Mouse (Mus musculus) left cerebral cortex, adult 11 months (tissue): ENCODE results near the gene Dysf.

Source experiments
- DNase-seq: peaks from one replicate; pipeline ENCODE4 v3.0.0; 2022; ENCODE audit warnings: low spot score

Dysf gene

DNA sequence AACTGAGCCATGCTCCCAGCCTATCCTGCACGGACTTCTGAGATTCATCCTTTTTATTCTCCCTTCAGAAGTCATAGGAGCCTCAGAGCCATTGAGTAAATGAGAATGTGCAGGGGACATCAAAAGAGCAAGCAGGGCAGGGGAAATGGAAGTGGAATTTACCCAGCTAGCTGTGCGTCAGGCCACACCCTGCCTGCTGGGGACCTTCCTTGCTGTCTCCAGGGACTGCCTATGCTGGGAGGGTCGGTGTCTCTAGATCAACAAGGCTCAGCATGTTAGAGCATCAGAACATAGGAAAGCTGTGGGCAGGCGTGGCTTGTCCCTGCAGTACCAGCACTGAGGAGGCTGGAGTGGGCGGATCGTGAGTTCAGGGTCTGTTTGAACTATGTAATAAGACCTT is 42.6 kb downstream of the Dysf start:
- no peak for DNase-seq

DNA sequence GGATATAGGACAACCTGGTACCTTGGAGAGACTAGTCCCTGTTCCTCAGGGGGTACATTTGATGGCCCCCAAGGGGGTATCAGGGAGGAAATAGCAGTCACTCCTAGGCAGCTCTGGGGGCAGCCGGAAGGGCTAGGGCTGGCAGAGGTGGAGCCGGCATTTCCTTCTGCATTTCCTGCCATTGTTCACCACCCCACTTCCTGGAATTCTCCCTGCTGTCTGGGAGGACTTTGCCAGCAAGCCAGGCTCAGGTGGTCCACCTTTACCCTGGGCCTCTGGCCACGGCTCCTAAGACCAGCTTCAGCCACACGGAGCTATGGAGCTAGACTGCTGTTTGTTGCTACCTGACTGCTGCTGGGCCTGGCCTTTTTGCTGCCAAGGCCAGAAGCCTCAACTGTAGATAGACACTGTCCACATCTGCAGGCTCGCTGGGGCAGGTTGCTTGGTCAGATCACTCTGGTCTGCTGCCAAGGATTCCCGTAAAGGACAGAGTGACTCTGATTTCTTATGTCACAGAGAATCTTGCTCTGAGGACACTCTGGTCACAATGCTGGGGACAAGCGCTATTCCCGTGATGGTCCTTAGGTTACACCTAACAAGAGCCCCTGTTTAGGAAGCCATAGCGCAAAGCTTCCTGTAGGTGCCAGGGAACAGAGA is 45.6 kb downstream of the Dysf start:
- no peak for DNase-seq

DNA sequence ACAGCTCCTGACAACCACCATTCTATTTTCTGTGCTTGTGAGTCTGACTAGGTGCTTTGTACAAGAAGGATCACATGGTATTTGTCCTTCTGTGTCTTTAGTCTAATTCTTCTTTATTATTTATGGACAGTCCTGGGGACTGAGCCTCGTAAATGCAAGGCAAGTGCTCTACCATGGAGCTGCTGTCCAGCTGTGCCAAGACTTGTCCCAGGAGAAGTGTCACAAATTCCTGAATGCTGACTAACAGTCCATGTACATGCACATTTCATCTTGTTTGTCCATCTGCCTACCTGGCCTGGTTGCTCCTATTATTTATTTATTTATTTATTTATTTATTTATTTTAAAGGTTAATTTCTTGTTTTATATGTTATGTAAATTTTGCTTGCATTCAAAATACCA is 47.2 kb downstream of the Dysf start:
- no peak for DNase-seq

DNA sequence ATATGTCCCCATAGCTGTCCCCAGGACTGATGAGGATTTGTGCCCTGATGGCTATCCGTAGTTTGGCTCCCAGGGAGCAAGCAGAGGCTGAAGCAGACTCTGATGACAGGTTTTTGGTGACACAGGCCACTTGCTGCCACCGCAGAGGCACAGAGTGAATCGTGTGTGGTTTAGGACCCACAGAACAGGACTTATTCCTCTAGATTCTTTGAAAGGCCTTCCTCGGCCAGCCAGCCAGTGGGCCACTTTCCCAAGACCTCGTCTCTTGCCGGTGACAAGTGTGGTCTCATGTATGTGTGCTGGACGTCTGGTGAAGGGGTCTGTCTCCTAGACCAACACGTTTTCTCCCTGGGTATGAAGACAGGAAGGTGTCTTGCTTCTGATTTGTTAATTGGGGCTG is 48.8 kb downstream of the Dysf start:
- no peak for DNase-seq

DNA sequence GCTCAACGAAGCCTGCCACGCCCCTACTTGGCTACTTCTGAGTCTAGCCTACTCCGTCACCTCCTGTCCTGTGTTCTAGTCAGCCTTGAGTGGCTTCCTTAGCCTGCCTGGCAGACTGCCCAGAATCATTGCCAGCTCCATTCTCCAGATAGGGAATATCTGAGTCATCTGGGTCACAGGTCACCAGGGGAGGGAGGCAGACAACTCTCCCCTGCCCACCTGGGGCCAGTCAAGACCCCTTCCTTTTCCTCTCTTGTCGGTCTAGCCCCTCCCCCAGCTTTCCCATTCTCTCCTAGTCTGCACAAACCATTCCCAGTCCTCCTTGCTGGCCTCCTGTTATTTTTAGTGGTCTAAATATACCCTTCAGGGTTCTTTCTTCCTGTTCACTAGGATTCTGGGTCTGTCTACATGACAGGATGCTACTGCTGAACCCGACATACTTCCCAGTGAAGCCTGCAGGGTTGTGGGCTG is 50.3 kb downstream of the Dysf start:
- DNase-seq: no peak

DNA sequence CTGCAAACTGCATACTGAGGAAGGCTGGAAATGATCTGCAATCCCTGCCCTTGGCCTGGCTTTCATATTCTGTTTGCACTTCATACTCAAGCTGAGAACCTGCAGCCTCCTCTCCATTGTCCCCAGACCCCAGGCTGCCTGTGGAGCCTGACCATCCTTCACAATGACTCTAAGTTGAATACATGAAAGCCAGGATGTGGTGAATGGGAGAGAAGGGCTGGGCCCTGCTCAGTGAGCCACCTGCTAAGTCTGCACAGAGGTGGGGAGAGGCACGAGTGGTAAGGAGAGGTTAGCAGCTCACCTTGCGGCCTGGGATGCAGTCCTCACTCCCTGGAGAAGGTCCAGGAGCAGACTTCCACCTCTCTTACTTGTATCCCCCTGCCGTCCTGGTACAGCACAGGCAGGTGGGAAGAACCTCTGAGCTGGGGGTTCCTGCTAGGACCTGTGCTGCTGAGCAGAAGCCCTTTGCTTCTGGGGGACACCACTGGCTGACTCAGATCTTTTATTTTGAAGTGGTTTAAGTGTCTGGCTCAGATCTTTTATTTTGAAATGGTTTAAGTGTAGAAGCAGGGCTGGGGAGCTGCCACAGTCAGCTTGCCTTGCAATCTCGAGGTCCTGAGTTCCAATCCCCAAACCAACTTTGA is 51.5 kb downstream of the Dysf start:
- no peak for DNase-seq

DNA sequence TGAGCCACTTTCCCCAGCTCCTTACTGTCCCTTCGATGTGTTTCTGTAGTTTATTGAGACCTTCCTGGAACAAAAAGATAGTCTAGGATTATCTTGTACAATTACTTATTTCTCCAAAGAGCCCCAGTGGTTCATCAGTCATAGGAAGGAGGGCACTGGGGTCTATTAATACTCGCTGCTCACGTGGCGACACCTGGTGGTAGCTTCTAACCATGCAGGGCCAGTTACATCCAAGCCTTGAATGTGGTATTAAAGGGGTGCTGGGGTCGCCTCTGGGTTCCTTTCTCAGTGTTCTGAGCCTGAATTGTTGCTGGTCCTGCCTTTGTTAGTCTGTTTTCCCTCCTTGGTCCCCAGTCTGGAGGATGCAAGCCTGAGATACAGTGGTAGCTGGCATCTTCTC is 52.9 kb downstream of the Dysf start:
- no peak for DNase-seq

DNA sequence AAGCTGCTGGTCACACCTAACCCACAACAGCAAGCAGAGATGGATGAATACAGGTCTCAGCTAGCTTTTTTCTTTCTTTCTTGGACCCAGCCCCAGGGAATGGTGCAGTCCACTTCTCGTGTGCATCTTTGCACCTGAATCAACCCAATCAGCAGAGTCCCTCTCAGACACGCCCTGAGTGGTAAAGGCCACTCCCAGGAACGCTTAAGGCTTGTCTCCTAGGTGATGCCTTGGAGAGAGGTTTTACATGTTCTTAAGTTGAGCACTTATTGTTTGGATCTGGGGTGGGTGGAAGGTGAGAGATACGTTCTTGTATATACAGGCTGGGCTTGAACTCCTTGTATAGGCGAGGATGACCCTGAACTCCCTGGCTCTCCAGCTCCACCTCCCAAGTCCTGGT is 54.2 kb downstream of the Dysf start:
- DNase-seq: no peak

DNA sequence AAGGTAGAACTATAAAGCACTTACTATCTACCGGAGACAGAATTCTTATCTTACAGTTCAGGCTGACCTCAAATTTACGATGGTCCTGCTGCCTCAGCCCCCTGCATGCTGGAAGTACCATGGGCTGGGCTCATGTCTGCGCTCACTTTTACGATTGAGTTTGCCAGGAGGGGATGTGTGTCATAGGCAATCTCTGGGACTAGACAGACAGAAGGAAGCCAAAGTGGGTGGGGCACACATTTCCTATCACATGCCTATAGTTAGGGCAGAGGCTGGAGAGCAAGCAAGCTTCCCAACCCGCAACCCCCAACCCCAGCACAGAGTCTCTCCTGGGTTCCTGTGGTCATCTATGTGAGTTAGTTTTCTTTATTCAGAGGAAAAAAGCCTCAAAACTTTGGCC is 59.8 kb downstream of the Dysf start:
- no peak for DNase-seq

DNA sequence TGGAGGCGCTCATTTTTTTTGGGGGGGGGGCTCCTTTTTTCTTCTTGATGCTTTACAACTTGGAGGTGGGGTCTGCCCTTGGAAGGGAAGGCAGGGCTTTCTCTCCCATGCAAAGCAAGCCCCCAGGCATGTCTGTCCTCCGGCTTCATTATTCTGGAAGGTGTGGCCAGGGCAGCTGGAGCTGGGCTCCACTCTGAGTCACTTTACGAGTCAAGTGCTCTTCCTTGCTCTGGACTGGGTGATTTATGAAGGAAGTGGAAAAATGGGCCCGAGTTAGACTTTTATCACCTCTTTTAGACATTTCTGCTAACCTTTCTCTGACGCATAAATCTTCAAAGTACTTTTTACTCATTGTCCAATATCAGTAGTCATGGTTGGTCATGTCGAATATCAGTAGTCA is 61.9 kb downstream of the Dysf start:
- DNase-seq: no peak

DNA sequence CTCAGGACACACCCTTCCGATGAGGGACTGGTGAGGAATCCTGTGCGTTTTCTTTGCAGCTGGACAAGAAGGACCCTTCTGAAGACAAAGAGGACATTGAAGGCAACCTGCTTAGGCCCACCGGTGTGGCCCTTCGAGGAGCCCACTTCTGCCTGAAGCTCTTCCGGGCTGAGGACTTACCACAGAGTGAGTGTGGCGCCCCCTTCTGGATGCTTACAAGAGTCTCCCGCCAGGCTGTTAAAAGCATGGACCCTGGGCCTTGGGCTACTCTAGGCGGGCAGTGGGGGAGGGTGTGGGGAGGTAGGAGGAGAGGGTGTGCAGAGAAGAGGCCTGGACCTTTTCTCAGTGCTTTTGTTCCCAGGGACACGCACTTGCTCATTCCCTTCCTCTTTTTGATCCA is 64.2 kb downstream of the Dysf start:
- no peak for DNase-seq

DNA sequence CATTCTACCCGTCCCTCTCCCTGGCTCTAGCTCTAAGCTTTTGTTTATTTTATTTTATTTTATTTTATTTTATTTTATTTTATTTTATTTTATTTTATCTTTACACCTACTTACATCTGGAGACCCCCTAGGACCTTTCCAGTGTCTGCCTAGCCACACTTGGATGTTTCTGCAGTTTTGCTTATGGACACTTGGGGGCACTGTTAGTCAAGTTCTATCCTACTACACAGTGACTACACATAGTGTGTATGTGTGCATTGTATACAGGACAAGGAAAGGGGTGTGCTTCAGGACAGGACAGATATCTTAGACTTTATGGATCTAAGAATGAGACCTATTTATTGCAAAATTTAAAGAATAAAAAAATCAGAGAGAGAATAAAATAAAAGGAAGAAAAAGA is 69.8 kb downstream of the Dysf start:
- no peak for DNase-seq

DNA sequence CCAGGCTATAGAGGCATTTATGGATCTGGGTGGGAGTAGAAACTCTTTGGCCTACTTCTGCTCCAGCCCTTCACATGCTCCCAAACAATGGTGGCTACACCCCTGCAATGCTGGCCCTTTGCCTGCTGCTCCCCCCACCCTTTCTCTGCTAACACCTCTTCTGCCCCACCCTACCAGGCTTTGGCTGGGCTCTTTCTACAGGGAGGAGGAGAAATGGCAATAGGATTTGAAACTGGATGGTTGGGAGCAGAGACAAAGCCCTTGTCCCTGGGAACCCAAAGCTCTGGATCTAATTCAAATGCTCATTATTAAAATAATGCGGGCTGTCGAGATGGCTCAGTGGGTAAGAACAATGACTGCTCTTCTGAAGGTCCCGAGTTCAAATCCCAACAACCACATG is 72.2 kb downstream of the Dysf start:
- DNase-seq: no peak

DNA sequence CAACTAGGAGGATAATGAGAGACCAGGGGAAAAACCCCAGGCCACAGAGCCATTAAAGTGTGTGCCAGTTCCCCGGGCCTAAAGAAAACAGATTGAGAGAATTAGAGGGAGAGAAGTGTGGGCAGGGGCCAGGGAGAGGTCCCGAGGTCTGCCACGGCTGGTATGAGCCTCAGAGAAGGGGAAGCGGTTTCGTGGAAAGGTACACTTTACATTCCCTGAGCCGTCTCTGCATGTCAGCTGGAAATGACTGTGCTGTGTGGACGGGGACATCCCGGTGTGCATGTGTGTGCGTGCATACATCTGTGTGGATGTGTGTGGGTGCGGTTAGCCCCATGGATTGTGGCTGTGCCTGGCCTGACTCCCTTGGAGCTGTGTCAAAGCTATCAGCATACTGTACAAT is 76.4 kb downstream of the Dysf start:
- DNase-seq: no peak

DNA sequence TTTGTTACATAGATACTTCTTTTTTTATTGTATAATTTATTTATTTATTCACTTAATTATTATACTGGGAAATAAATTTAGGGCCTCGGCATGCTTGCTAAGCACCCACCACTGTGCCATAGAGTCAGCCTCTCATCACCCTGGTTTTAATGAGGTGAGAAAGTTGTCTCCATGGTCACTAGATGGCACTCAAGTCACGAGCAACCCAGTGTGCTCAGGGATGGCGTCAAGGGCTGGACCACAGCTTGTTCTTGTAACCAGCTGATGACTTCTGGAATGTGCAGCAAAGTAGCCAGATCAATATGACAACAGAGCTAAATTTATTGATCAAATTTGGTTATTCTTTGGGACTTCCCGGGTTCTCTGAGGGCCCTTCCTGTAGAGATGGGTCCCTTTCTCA is 85.1 kb downstream of the Dysf start:
- no peak for DNase-seq

DNA sequence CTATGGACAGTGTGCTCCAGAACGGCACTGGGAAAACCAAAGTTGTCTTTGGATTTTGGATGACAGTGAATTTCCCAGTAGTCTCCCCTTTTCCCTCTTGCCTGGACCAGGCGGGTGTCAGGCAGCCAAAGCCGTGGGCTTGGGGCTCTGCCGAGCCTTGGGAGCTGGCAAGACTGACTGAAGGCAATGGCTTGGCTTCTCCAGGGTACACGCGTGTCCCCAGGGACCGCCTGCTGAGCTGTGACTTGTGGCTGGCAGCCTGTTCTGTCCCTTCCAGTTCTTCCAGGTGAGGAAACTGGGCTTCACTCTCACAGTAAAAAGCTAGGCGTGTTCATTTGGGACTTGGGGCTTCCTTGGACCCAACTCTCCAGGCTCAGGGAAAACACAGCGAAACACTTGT is 86.1 kb downstream of the Dysf start:
- no peak for DNase-seq

DNA sequence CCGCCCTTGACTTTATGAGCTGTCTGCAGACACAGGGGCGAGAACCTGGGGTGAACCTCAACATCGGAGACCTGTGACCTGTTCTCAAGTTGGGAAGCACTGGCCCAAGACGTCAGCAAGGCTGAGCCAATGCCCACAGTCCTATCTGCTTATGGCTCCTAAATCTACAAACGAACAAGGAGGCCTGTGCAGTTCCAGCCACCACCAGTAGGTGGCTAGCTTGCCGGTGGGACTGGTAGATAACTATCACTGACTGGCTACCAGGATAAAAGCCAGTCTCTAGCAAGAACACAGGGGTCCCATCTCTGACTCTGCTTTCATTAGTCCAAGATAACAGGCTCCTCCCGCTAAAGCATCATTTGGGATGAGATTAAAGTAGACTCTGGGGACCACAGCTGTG is 86.6 kb downstream of the Dysf start:
- peak; percentile 47 for DNase-seq

DNA sequence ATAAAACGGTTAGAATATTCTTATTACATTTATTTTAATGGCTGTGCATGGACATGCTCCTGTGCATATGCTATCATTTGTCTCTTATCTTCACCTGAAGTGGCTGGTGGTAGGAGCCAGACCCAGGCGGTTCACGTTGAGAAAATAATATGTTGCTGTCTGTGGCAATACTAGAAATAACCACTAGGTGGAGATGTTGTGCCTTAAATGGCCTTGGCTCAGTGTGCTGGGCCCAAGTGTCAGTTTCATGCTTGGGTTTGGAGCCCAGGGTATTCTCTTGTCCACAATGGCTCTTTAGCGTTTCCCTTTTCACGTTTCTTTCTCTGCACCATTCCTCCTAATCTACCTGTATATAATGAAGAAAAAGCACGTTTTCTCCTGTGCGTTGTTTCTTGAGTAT is 87.5 kb downstream of the Dysf start:
- peak; percentile 64 for DNase-seq

DNA sequence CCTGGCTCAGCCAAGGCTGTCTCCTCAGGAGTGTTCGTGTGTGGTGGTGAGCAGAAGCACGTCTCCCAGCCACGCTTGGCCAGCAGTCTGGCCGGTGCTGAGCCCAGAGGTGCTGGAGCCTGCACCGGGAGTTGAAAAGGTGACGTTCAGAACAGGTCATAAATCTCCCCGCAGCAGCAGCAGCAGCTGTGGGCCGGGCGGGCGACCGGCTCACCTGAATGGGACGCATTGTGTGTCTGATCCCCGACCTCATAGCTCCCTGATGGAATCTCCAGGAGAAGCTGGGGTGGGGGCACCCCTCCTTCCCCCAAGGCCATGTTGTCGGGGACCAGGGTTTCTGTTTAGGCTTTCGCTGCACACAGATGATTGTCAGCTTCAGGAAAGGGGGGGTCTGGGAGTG is 93.6 kb downstream of the Dysf start:
- no peak for DNase-seq

DNA sequence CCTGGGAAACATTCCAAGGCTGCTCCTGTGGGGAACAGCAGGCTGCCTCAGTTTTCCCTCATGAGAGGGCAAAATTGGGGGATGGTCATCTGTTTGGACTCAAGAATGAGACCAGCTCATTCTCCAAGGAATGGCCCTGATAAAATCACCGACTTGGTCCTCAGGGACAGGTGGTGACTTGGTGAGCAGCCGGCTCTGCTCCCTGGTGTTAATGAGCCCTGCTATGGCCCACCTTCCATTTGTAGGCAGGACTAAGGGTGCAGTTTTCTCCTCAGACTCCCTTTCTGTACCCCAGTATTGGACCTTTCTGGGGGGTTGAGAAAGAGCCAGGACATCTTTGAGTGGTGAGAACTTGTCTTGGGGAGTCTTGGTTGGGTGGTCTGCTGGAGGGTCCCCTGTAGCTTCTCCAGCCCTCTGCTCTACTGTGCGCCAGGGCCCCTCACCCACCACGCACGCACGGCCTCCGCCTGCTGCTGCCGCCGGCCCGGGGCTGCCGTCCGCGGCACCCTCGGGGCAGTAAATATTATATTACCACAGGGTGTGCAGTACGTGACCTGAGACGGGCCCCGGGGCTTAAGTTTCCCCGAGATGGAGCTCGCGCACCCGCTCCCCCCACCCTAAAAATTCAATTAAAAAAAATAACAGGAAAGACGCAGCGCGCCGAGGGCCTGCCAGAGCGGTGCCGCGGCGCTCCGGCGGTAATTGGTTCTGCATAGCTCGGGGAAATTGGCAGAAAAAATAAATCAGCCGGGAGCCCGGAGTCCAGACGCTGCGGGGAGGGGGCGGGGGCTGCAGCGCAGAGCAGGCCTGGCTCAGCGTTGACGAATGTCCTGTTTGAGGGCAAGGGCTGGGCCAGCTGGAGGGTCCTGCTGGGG is 97.0 kb downstream of the Dysf start:
- DNase-seq: no peak

DNA sequence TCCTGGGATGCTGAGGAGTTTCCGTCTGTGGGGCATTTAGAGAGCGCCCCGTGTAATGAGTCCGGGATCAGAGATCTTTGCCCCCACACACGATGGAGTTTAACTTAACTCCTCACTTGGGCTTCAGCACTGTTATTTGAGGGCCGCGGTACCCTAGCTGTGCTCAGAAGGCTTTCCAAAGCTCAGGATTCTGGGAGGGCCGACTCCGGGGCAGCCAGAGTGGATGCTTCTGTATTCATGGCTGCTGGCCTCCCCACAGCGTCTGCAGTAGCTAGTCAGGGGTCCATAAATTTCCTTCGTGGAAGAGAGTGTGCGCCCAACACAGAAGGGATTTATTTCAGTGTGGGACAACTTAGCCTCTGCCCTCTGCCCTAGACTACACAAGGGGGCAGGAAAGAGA is 97.7 kb downstream of the Dysf start:
- no peak for DNase-seq

DNA sequence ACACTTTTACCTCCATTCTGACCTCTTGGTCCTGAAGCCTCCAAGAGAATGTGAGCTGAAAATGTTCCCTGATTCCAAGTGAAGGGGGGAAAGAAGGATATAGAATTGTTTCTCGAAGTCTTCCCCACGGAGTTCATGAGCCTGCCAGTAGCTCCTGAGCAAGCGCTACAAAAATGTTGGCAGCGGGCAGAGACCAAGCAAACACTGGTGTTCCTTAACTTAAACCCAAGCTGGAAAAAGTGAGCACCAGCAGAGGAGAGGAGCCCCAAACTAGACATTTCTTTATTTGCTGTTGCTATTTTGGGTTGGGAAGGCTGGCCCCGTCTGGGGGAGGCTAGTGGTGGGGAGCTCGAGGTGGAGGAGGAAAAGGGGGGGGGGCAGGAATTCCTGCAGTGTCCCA is 102.0 kb downstream of the Dysf start:
- no peak for DNase-seq

DNA sequence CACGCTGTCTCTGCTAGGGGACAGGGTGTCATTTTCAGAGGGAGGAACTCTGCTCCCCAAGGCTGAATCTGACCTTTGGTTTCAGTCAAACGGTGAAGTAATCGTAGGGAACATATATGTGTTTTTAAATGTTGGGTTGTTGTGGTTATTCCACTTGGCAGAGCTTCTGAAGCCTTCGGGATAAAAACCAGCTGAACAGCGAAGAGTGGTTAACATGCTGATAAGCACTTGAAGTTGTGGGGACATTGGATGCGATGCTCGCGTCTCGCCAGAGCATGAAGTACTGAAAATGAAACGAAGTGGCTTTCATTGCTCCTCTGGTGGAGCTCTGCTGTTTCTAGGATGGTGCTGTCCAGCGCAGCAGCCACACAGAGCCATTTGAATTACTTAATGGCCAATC is 102.7 kb downstream of the Dysf start:
- no peak for DNase-seq
